Mouse (Mus musculus) neural tube, embryonic 12.5 days (tissue): Measurements from ENCODE around the gene Hist1h2ap. TPM values are rescaled to one million over a fixed set of nuclear protein-coding genes. Genes with fewer than 3 reads are reported as not detected.
"Not testable (repeated sequence)": the region's sequence is repeated elsewhere in the genome, so short reads cannot be mapped to it uniquely, and the experiment has no call there.

Experiments used
- ATAC-seq: fragments of 200-750 bp; cut with Nextera tagmentation; 2 replicates; pipeline ENCODE4 v1.8.0; 2017; ENCODE audit warnings: low read depth, mild to moderate bottlenecking, moderate TSS enrichment, moderate library complexity; ENCODE audit not compliant: low FRiP score
- H3K27ac ChIP-seq: fragments of 300-500 bp; sonication (generic); 2 replicates; pipeline ENCODE4 v1.5.1; 2016
- H3K27me3 ChIP-seq: fragments of 300-500 bp; sonication (generic); replicated peaks from 2 replicates; pipeline ENCODE4 v1.6.1; 2016; ENCODE audit warnings: mild to moderate bottlenecking
- H3K36me3 ChIP-seq: fragments of 300-500 bp; sonication (generic); 2 replicates; pipeline ENCODE4 v1.6.1; 2016; ENCODE audit warnings: mild to moderate bottlenecking
- H3K4me1 ChIP-seq: fragments of 300-500 bp; sonication (generic); 2 replicates; pipeline ENCODE4 v1.6.1; 2016
- H3K4me2 ChIP-seq: fragments of 300-500 bp; sonication (generic); replicated peaks from 2 replicates; pipeline ENCODE4 v1.6.1; 2016; ENCODE audit warnings: mild to moderate bottlenecking
- H3K4me3 ChIP-seq: fragments of 300-500 bp; sonication (generic); 2 replicates; pipeline ENCODE4 v1.5.1; 2016
- H3K9ac ChIP-seq: fragments of 300-500 bp; sonication (generic); 2 replicates; pipeline ENCODE4 v1.6.1; 2016; ENCODE audit warnings: mild to moderate bottlenecking
- H3K9me3 ChIP-seq: fragments of 300-500 bp; sonication (generic); 2 replicates; pipeline ENCODE4 v1.6.1; 2016; ENCODE audit warnings: mild to moderate bottlenecking
- WGBS: fragments of 180-500 bp; shearing (Covaris S2); methylation state at CpG from one replicate; pipeline ENCODE4 v1.1.7; 2016; 5-methylcytosine and 5-hydroxymethylcytosine counted together
- polyA plus RNA-seq: library from polyadenylated mRNA; unstranded; fragments of >200 nt; fragmentation: Nextera tagmentation; extraction: Ambion mirVana; gene quantifications from 2 replicates; pipeline ENCODE4 v1.2.1, GENCODE M21; 2016

Gene Hist1h2ap
- polyA plus RNA-seq: 3,361 and 3,805 TPM in 2 replicates

GRCm38 (mm10) chr13:21833461-21833860 lies at the start of gene Hist1h2ap, which contains the start of gene Hist1h2br:
Hist1h2ap (minus strand) TSS chr13:21833507.
Hist1h2br (plus strand) TSS chr13:21833743.
- ATAC-seq: peak; percentile 96
- not testable (repeated sequence) for H3K4me1 ChIP-seq, H3K9ac ChIP-seq, H3K36me3 ChIP-seq, H3K27ac ChIP-seq, H3K4me3 ChIP-seq, H3K27me3 ChIP-seq, H3K9me3 ChIP-seq, H3K4me2 ChIP-seq
- WGBS: no CpG with 5 or more reads among the region's 24 CpGs

- peak overlapping the region; percentile 22 for H3K4me3 ChIP-seq
- peak overlapping the region; percentile 49 for H3K4me2 ChIP-seq
- H3K9me3 ChIP-seq: no peaks in the 10 kb centered on the region
- no peaks in the 10 kb centered on the region for H3K4me1 ChIP-seq
- no peak overlapping the region for H3K27ac ChIP-seq
- ATAC-seq: 0 out of 2 replicates have a peak, but pooled peaks have one; percentile 53
- no peak overlapping the region for H3K9ac ChIP-seq
- H3K36me3 ChIP-seq: no peaks in the 10 kb centered on the region
- no peaks in the 10 kb centered on the region for H3K27me3 ChIP-seq
- WGBS: under 1% methylated on average over 13 of the region's 13 CpGs
These were observed 49.6 kb upstream of the Hist1h2ap start for GRCm38 (mm10) chr13:21882760-21883405.

GRCm38 (mm10) chr13:21881878-21882669 lies 48.8 kb upstream of the Hist1h2ap start:
- no peak overlapping the region for H3K27ac ChIP-seq
- no peaks in the 10 kb centered on the region for H3K9me3 ChIP-seq
- H3K27me3 ChIP-seq: no peaks in the 10 kb centered on the region
- no peak overlapping the region for H3K9ac ChIP-seq
- no peaks in the 10 kb centered on the region for H3K4me1 ChIP-seq
- 1% methylated on average over 27 of the region's 27 CpGs for WGBS
- peak overlapping the region; percentile 49 for H3K4me2 ChIP-seq
- ATAC-seq: no peak
- H3K4me3 ChIP-seq: 0 out of 2 replicates have a peak overlapping the region, but pooled peaks have one; percentile 22
- no peaks in the 10 kb centered on the region for H3K36me3 ChIP-seq

- Histone ChIP-seq H3K9me3 (no peaks in the 10 kb centered on the region), H3K4me1 (no peaks in the 10 kb centered on the region), H3K36me3 (no peaks in the 10 kb centered on the region), H3K4me2 (no peak overlapping the region), H3K27me3 (no peaks in the 10 kb centered on the region), H3K9ac (no peak overlapping the region), H3K27ac (no peak overlapping the region), H3K4me3 (no peak overlapping the region)
- no peak for ATAC-seq
- WGBS: 89% methylated on average over 6 of the region's 6 CpGs
These were observed 47.4 kb upstream of the Hist1h2ap start for GRCm38 (mm10) chr13:21880735-21881134.

- WGBS: 69% methylated on average over 3 of the region's 3 CpGs
- not testable (repeated sequence) for H3K27ac ChIP-seq, H3K4me2 ChIP-seq, H3K4me3 ChIP-seq, H3K9ac ChIP-seq, H3K36me3 ChIP-seq, ATAC-seq, H3K27me3 ChIP-seq, H3K4me1 ChIP-seq, H3K9me3 ChIP-seq
These were observed 32.2 kb upstream of the Hist1h2ap start for GRCm38 (mm10) chr13:21865503-21865902.

- Histone ChIP-seq H3K9me3 (no peaks in the 10 kb centered on the region), H3K4me1 (no peaks in the 10 kb centered on the region), H3K4me2 (no peak overlapping the region), H3K36me3 (no peaks in the 10 kb centered on the region), H3K27ac (no peak overlapping the region), H3K9ac (no peak overlapping the region), H3K4me3 (no peak overlapping the region), H3K27me3 (no peaks in the 10 kb centered on the region)
- ATAC-seq: no peak
- 21% methylated on average over 5 of the region's 5 CpGs for WGBS
These were observed 28.3 kb upstream of the Hist1h2ap start for GRCm38 (mm10) chr13:21861608-21862007.

GRCm38 (mm10) chr13:21855698-21856162 lies 22.4 kb upstream of the Hist1h2ap start:
- under 1% methylated on average over 15 of the region's 15 CpGs for WGBS
- Histone ChIP-seq H3K4me2 (peak overlapping the region; percentile 49), H3K4me3 (peak overlapping the region; percentile 36), H3K27ac (no peak overlapping the region), H3K27me3 (no peaks in the 10 kb centered on the region), H3K9me3 (no peaks in the 10 kb centered on the region), H3K36me3 (no peaks in the 10 kb centered on the region), H3K9ac (0 out of 2 replicates have a peak overlapping the region, but pooled peaks have one; percentile 33), H3K4me1 (no peaks in the 10 kb centered on the region)
- no peak for ATAC-seq

- ATAC-seq: peak; percentile 65
- H3K9me3 ChIP-seq: no peaks in the 10 kb centered on the region
- no peaks in the 10 kb centered on the region for H3K4me1 ChIP-seq
- peak overlapping the region; percentile 49 for H3K4me2 ChIP-seq
- H3K27ac ChIP-seq: no peak overlapping the region
- H3K27me3 ChIP-seq: no peaks in the 10 kb centered on the region
- under 1% methylated on average over 11 of the region's 11 CpGs for WGBS
- H3K9ac ChIP-seq: 0 out of 2 replicates have a peak overlapping the region, but pooled peaks have one; percentile 33
- H3K4me3 ChIP-seq: peak overlapping the region; percentile 36
- H3K36me3 ChIP-seq: no peaks in the 10 kb centered on the region
These were observed 21.8 kb upstream of the Hist1h2ap start for GRCm38 (mm10) chr13:21855146-21855545.

GRCm38 (mm10) chr13:21852215-21852945 lies 19.1 kb upstream of the Hist1h2ap start:
- 69% methylated on average over 3 of the region's 3 CpGs for WGBS
- H3K27me3 ChIP-seq: no peaks in the 10 kb centered on the region

GRCm38 (mm10) chr13:21850696-21851095 lies 17.4 kb upstream of the Hist1h2ap start:
- H3K27ac ChIP-seq, H3K9me3 ChIP-seq, H3K4me1 ChIP-seq, H3K9ac ChIP-seq, H3K4me3 ChIP-seq, H3K4me2 ChIP-seq, ATAC-seq, H3K27me3 ChIP-seq, H3K36me3 ChIP-seq: not testable (repeated sequence)
- WGBS: 40% methylated on average over 1 of the region's 1 CpGs

More at GRCm38 (mm10) chr13:21852215-21852945, 19.1 kb upstream of the Hist1h2ap start:
- H3K27ac ChIP-seq: no peak overlapping the region
- H3K4me1 ChIP-seq: no peaks in the 10 kb centered on the region
- H3K9me3 ChIP-seq: no peaks in the 10 kb centered on the region
- no peak overlapping the region for H3K4me3 ChIP-seq
- no peak overlapping the region for H3K4me2 ChIP-seq
- no peak for ATAC-seq
- no peaks in the 10 kb centered on the region for H3K36me3 ChIP-seq
- no peak overlapping the region for H3K9ac ChIP-seq

GRCm38 (mm10) chr13:21847883-21848282 lies 14.6 kb upstream of the Hist1h2ap start:
- H3K4me2 ChIP-seq: no peak overlapping the region
- ATAC-seq: no peak
- no peak overlapping the region for H3K4me3 ChIP-seq
- H3K27me3 ChIP-seq: no peaks in the 10 kb centered on the region
- no peak overlapping the region for H3K9ac ChIP-seq
- H3K4me1 ChIP-seq: no peaks in the 10 kb centered on the region
- H3K27ac ChIP-seq: no peak overlapping the region
- 21% methylated on average over 8 of the region's 8 CpGs for WGBS
- H3K36me3 ChIP-seq: no peaks in the 10 kb centered on the region
- H3K9me3 ChIP-seq: no peaks in the 10 kb centered on the region

GRCm38 (mm10) chr13:21846356-21846755 lies 13.0 kb upstream of the Hist1h2ap start:
- not testable (repeated sequence) for H3K9ac ChIP-seq, H3K4me1 ChIP-seq, ATAC-seq, H3K27ac ChIP-seq, H3K9me3 ChIP-seq, H3K27me3 ChIP-seq, H3K4me3 ChIP-seq, H3K4me2 ChIP-seq, H3K36me3 ChIP-seq
